Mouse (Mus musculus) fat pad, adult 2 months (tissue): ENCODE data around the gene Gm20388.

ENCODE experiments used
- DNase-seq: peaks from one replicate; pipeline ENCODE4 v3.0.0-alpha.2; 2011; ENCODE audit warnings: low read depth, low spot score; ENCODE audit errors: extremely low read depth

Gene Gm20388

DNA sequence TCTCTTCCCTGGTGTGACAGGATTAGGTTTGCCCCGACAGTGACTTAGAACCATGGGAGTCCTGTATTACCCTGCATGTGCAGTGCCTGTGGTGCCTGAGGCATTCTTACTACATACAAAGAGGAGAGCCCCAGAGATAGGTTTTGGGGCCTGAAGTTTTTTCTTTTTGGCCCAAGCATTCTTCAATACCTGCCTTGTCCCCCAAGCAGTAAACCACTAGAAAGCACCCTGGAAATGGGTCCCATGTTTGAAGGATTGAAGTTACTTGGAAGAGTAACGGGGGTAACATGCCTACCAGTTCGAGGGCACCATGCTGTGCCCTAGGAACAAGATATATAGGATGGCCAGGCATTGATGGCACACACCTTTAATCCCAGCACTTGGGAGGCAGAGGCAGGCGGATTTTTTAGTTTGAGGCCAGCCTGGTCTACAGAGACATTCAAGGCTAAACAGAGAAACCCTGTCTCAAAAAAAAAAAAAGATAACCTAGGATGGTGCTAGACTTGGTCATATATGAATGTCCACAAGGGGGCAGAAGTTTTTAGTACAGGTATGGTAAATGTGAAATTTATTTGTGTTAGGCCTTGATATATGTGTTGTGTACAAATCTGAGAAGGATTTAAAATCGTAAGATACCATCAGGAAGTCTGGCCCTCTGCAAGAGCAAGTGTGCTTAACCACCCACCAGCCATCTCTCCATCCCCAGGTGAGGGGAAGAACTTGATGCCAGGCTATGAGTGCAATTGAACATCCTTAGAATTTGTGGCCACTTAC is 3195.1 kb downstream of the Gm20388 start:
- no peak for DNase-seq

DNA sequence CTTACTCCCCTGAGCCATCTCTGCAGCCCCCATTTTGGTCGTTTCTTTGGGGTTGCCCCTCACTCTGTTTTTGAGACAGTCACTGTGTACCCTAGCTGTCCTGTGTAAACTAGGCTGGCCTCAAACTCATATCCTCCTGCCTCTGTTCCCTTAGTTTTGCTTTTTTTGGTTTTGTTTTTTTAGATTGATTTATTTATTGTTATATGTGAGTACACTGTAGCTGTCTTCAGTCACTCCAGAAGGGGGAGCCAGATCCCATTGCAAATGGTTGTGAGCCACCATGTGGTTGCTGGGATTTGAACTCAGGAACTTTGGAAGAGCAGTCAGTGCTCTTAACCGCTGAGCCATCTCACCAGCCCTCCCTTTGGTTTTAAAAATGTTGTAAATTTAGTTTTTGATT is 3195.9 kb downstream of the Gm20388 start:
- DNase-seq, result no peak

GRCm38 (mm10) chr8:123108010-123108409 is 3197.4 kb downstream of the Gm20388 start:
- DNase-seq, result no peak

- no peak for DNase-seq
Measured at GRCm38 (mm10) chr8:123108953-123109352, 3198.3 kb downstream of the Gm20388 start.

GRCm38 (mm10) chr8:123110649-123111048 is 3200.0 kb downstream of the Gm20388 start:
- DNase-seq, result no peak

- DNase-seq, result no peak
Measured at GRCm38 (mm10) chr8:123112892-123113291, 3202.3 kb downstream of the Gm20388 start.

GRCm38 (mm10) chr8:123113908-123114469 is 3203.3 kb downstream of the Gm20388 start:
- DNase-seq, result no peak

DNA sequence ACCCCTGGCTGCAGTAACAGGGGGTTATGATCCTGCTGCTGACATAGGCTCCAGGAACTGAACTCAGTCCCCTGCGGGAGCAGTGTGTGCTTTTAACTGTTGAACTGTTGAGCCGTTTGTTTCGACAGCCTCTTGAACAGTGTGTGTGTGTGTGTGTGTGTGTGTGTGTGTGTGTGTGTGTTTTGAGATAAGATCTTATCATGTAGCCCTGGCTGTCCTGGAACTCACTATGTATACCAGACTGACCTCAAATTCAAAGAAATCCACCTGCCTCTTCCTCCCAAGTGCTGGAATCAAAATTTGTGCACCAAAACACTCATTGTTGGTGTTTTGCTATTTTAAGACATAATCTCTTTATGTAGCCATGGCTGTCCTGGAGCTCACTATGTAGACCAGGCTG is 3204.0 kb downstream of the Gm20388 start:
- no peak for DNase-seq

DNA sequence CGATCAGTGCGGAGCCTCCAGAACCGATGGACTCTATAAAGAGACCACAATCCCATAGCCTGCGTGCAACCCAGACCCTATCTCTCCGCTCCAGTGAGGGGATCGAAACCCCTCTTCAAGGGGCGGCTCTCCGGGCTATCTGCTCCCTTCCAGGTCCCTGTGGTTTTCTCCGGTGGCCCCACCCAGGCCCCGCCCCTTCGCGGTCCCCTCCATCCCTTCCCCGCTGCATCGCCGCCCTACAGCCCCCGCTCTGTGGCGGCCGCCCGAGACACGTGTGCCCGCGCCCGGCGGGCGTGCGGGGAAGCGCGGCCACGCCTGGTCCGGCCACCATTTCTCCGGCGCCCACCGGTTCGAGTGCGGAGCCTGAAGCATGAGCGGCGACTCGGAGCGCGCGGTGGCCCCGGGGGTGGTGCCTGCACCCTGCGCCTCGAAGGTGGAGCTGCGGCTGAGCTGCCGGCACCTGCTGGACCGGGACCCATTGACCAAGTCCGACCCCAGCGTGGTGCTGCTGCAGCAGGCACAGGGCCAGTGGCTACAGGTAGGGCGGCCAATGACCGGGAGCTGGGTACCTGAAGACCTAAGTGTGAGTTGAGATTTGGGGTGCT is 3206.6 kb downstream of the Gm20388 start, which contains the start of gene Cpne7:
Gene Cpne7 (plus strand): TSS at position 248 of the 605 bp plus-strand sequence.
- DNase-seq, result no peak

- no peak for DNase-seq
Measured at GRCm38 (mm10) chr8:123117744-123118143, 3207.1 kb downstream of the Gm20388 start.

- no peak for DNase-seq
Measured at GRCm38 (mm10) chr8:123122059-123122458, 3211.4 kb downstream of the Gm20388 start.

- DNase-seq, result no peak
Measured at GRCm38 (mm10) chr8:123122670-123123069, 3212.0 kb downstream of the Gm20388 start.

GRCm38 (mm10) chr8:123126193-123126816 is 3215.7 kb downstream of the Gm20388 start:
- DNase-seq, result no peak

DNA sequence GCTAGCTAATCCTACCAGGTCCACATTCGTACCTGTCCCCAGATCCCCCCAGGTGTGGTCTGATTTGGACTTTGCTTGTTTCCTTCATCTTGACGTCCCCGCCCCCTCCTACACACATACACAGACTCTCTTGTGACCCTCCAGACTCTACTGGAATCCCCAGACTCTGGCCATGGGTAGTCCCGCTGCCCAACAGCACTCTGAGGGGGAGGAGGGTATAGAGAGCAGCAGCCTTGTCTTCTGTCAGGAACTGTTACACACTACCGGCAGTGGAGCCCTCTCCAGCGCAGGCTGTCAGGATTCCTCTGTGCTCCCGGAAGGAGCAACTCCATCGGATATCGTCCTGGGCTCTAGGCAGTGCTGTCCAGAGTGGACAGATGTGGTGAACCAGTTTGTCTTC is 3220.4 kb downstream of the Gm20388 start:
- DNase-seq, result no peak

DNA sequence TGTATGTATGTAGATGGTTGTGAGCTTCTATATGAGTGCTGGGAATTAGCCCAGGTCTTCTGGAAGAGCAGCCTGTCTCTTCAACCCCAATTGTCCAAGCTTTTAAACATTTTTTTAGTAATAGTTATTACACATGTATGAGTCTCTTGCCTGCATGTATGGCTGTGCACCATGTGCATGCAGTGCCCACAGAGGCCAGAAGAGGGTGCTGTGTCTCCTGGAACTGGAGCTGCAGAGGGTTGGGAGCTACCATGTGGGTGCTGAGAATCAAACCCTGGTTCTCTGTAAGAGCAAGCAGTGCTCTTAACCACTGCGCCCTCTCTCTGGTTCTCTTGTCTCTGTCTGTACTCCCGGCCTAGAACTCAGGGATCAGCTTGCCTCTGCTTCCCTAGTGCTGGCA is 3222.3 kb downstream of the Gm20388 start:
- DNase-seq, result no peak

DNA sequence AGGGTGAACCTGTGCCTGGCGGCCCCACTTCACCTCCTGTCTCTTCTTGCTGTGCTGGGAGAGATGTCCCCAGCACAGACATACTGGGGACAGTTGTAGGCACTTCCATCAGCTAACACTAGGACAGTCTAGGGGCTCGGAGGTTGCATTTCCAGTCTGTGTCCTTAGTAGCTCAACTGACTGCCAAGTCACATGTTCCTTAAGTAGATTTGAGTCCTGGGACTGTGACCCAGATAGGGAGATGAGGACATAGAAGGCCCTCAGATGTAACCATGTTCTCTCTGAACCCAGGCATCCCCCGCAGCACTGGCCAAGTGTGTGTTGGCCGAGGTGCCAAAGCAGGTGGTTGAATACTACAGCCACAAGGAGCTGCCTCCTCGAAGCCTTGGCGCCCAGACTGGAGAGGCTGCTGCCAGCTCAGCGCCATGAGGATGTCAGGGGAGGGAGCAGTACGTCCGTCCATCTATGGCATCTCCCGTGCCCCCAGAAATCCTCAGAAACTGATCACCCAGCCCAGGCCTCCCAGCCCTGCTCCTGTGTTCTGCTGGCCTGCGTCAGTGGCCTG is 3223.6 kb downstream of the Gm20388 start:
- no peak for DNase-seq

- DNase-seq, result no peak
Measured at GRCm38 (mm10) chr8:123135406-123135805, 3224.8 kb downstream of the Gm20388 start.

GRCm38 (mm10) chr8:123135806-123136205 is 3225.2 kb downstream of the Gm20388 start:
- no peak for DNase-seq

DNA sequence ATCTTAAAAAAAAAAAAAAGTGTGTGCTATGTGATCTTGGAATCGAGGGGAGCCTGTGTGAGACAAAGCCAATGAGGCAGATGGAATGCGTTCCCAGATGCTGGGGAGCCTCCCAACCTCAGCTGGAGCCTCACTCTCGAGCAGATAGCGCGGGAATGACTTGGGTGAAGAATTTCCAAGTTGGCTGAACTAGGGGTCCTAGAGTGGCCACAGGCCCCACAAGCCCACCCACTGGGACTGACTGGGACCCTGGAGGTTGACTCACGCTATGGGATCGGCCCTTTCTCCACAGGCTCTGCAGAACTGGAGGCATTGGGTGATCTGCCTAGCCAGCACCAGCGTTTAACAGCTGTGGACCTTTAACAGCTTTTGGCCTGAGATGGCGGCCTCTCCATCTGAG is 3225.6 kb downstream of the Gm20388 start:
- no peak for DNase-seq

DNA sequence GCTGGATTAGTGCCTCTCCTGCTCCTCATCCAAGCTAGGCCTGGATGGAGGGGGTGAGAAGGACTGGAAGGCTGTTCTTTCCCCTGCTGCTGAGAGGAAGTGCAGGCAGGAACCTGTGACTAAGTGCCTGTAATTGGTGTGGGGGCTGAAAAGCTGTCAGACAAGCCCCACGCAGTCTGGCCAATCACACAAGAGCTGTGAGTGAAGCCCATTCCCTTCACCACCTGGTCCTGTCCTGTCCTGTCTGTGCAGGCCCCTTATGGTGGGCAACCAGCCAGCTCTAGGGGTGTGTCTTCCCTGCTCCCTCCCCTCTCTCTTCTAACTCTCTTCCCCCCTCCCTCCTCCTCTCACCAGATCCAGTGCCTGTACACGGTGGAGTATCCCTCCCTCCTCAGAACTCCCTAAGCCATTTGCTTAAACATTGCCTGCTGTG is 3227.0 kb downstream of the Gm20388 start:
- DNase-seq, result peak; percentile 36

- DNase-seq, result no peak
Measured at GRCm38 (mm10) chr8:123138741-123139140, 3228.1 kb downstream of the Gm20388 start.
